Mouse (Mus musculus): ENCODE measurements around the gene Tsn. TPM values are rescaled to one million over a fixed set of nuclear protein-coding genes. Genes with fewer than 3 reads are reported as not detected.

Tsn gene
- polyA plus RNA-seq, 1 experiment from 2014 or later, result 288 TPM

Other genes with a start within 250 kb of the Tsn start
- 0.11 TPM in 1 of 2 replicates, not detected in the other for gene Gm29106, start 135.2 kb downstream of the Tsn start, polyA plus RNA-seq (2015; fragmentation: Nextera tagmentation; extraction: Ambion mirVana)
- 82.4 and 84.3 TPM in 2 replicates for gene Nifk, start 10.1 kb upstream of the Tsn start, polyA plus RNA-seq (2015; fragmentation: Nextera tagmentation; extraction: Ambion mirVana)
- gene Clasp1, start 77.3 kb upstream of the Tsn start, polyA plus RNA-seq (2015; fragmentation: Nextera tagmentation; extraction: Ambion mirVana), result 38.2 and 46.0 TPM in 2 replicates